Mouse (Mus musculus) frontal cortex, postnatal 14 days (tissue): ENCODE measurements around the gene Senp6.
"Not testable (repeated sequence)": the region's sequence is repeated elsewhere in the genome, so short reads cannot be mapped to it uniquely, and the experiment has no call there.

Source experiments
- DNase-seq, 2 experiments: peaks; one replicate each; pipeline ENCODE4 v3.0.0; 2022; ENCODE audit warnings: low spot score in 2 of 2

The Senp6 gene

DNA sequence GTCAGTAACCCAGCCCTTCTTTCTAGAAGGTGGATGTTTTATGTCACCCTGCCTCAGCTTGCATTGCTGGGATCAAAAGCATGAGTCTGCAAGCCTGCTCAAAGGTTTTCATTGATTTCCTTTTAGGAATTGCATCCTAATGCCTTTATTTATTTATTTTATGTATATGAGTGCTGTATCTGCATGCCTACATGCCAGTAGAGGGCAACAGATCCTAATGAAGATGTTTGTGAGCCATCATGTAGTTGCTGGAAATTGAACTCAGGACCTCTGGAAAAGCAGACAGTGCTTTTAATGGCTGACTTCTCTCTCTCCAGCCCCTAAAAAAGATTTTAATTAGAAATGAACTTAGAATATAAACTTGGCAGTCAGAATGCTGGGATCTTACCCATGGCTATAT lies 8.2 kb downstream of the Senp6 start:
- no peak for DNase-seq

- no peak for DNase-seq
These were observed 14.2 kb downstream of the Senp6 start for GRCm38 (mm10) chr9:80080941-80081340.

DNA sequence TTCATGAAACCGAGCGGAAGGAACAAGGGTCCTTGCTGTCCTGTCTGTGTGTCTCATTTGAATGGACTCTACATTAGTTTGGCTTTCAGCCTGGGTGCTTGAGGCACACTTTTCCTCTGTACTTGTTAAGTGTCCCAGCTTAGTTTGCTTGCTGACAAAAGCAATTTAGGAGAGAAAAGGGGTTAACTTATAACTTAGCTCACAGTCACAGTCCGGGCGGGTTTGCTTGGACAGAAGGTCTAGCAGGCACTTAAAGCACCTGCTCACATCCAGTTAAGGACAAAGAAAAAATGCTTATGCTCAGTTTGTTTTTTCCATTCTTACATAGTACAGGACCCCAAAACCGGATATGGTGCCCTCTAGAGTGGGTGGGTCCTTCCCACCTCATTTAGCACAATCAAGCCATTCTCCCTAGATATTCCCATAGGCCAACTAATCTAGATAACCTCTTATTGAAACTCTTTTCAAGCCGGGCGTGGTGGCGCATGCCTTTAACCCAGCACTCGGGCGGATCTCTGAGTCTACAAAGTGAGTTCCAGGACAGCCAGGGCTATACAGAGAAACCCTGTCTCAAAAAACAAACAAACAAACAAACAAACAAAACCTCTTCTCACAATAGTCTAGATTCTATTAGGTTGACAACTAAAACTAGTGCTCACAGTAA lies 17.9 kb downstream of the Senp6 start:
- DNase-seq: no peak

DNA sequence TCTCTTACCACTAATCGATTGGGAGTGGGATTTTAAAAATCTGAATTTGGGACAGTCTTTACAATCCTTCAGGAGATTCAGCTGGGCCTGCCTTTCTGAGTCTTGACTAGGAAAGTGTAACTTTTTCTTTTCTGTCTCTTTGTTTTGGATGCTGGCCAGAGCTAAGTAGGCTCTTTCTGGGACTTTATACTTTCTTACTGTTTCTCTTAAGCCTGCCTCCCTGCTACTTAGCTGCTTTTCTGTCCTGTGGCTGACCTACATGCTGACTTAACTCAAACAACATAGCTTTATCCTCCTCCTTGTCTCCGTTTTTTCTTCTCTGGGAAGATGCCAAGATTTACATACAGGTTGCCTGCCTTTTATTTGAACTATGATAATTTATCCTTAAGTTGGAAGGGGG lies 19.0 kb downstream of the Senp6 start:
- no peak for DNase-seq

DNA sequence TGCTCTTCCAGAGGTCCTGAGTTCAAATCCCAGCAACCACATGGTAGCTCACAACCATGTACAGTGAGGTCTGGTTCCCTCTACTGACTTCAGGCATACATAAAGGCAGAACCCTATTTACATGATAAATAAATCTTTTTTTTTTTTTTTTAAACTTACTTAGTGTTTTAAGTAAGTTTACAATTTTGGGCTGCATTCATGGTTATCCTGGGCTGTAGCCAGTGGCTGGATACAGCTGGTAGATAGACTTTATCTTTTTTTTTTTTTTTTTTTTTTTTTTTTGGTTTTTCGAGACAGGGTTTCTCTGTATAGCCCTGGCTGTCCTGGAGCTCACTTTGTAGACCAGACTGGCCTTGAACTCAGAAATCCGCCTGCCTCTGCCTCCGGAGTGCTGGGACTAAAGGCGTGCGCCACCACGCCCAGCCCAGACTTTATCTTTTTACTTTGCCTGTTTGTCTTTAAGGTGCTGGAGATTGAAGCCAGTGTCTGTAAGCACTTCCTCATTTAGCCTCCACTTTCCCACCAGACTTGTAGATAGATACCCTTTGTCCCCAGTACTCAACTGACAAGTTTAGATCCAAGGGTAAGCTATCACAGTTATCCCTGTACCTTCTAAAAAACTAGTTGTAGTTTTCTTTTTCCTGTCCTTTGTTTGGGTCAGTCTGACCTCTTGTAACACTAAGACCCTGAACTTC lies 19.7 kb downstream of the Senp6 start:
- DNase-seq: not testable (repeated sequence)

- DNase-seq: no peak
These were observed 22.7 kb downstream of the Senp6 start for GRCm38 (mm10) chr9:80089409-80089808.

DNA sequence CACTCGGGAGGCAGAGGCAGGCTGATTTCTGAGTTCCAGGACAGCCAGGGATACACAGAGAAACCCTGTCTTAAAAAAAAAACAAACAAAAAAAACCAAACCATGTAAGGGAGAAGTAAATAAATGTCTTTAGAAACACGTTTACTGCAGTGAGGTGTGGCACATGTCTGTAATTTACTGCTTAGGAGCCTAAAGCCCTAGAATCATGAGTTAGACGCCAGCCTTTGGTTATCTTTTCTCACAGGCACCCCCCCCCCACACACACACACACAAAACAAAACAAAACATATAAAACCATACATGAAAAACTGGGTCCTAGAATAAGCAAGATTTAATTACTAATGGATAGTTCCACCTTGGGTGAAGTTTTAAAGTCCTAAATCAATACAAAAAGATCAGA lies 29.6 kb downstream of the Senp6 start:
- no peak for DNase-seq

DNA sequence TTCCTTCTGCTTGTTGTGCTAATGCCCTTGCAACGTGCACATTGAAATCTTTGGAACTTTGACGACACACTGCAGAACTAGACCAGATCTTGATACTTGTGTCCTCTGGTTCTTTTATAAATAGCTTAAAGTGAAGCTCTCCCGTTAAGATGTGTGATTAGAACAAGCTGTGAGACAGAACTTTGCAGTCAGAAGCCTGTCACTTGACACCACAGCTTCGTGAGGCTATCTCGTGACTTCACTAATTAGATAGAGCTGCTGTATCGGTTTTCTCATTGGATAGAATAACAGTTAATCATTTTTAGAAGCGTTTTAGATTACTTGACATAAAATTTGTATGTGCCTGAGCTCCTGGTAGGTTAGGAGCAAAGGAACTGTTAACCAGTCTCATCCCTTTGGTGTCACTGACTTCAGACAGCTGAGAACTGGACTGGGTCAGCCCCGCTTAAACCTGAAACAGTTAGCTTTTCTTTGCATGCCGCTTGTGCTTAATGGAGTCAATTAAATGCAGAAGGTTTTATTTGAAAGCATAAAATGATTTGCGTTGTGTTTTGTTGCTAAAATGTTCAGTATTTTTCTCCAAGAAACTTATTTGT lies 79.4 kb downstream of the Senp6 start:
- DNase-seq: no peak

DNA sequence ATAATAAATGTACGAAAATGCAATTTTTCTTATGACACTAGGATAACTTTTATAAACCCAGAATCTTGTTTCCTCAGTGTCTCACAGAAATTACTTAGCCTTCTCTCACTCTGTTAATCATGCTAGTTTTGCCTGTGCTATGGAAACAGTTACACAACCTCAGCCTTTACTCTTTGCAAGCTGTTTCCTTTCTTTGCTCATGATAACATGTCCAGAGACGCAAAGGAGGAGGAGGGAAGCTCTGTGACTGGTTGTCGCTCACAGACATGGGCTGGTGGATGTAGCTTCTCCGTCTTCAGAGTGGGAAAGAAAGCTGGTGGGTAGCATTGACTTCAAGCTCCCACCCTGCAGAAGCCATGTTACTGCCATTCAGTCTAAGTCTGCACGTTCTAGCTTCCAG lies 82.9 kb downstream of the Senp6 start:
- DNase-seq: no peak

GRCm38 (mm10) chr9:80155277-80155676 lies 88.6 kb downstream of the Senp6 start:
- peak; percentile 22 to 40 for DNase-seq

DNA sequence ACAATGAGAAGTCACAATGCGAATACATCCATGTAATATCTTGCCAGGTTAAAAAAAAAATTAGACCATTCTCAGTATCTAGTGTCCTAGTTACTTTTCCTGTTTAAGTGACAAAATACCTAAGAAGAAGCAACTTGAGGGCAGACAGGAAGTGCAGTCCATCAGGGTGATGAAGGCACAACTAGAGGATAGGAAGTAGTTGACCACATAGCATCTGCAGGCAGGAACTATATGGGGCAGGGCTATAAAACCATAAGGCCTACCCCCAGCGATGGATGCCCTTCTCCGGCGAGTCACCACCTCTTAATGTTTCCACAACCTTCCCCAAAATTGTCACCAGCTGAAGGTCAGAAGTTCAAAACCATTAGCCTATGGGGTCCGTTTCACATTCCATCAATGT lies 90.1 kb downstream of the Senp6 start:
- DNase-seq: no peak

- no peak for DNase-seq
These were observed 91.2 kb downstream of the Senp6 start for GRCm38 (mm10) chr9:80157840-80158465.

DNA sequence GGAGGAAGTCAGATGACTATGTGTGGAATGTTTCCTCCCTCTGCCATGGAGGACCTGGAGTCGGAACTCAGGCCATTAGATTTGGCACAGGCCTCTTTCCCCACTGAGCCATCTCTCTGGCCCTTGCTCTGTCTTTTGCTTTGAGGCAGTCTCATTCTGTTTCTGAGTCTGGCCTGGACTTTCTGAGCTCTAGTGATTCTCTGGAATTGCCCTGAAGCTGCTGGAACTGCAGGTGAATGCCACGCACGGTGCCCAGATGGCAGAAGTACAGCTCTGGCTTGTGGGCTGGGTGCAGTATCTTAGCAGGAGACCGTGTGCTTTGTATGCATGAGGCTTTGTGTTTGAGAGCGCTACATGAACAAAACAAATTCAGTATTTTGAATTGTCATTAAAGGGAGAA lies 92.2 kb downstream of the Senp6 start:
- no peak for DNase-seq

GRCm38 (mm10) chr9:80161451-80161850 lies 94.7 kb downstream of the Senp6 start:
- no peak for DNase-seq

DNA sequence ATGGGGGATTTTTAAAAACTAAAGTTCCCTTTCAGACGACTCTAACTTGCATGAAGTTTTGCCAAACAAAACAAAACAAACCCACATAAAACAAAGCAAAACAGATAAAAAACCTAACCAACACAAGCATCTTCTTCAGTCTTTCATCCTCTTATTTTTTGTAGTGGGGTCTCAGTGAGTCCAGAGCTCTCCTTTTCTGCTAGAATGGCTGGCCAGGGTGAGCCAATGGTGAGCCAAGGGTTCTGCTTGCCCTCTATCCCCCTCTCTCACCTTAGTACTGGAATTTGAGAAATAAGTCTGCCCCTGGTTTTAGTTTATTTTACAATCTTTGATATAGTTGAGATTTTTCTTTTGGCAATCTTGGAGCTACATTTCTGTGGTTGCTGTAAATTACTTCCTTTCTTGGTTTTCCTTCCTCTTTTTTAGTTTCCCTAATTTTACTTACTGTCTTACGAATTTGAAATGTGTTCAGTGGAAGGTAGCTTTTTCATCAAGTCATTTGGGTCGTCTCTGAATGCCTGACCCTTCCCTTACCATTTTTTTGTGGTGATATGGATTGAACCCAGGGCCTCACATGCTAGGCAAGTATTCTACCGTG lies 96.5 kb downstream of the Senp6 start:
- DNase-seq: no peak

DNA sequence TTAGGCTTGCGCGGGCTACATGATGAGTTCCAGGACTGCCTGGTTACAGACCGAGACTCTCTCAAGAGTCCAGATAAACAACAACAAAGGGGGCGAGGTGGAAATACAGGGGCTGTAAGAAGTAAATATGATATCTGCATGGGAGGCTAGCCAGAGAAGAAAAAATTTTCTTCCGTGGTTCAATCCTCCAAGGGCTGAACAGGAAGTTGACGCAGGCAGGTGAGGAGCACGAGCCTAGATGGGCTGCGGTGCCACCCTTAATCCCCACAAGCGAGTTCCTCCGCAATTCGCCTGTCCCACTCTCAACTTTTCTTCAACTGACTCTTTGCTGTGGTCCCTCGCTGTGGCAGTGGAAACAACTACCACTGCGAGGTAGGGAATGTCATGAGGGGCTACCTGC lies 97.5 kb downstream of the Senp6 start:
- no peak for DNase-seq

- peak; percentile 81 to 88 for DNase-seq
These were observed 98.1 kb downstream of the Senp6 start, which contains the start of gene Myo6 for GRCm38 (mm10) chr9:80164611-80165474. Myo6 (plus strand) TSS chr9:80165031.

DNA sequence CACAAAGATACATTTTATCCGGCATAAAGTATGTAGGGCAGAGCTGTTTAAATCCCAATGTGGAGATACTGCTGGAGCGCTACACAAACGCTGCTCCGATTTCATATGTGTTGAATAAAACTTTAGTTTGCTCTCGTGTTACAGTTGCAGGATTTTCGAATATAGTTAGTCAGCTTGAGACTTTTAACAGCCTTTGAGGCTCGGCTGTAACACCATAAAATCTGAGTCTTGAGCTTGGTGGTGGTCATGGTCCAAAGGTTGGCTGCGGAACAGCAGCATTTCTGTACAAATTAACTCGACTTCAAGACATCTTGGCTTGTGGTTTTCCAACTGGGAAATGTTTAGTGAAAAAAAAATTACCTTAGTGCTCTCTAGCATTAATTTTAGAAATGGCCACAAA lies 99.0 kb downstream of the Senp6 start:
- no peak for DNase-seq

GRCm38 (mm10) chr9:80166425-80166824 lies 99.7 kb downstream of the Senp6 start:
- no peak for DNase-seq

DNA sequence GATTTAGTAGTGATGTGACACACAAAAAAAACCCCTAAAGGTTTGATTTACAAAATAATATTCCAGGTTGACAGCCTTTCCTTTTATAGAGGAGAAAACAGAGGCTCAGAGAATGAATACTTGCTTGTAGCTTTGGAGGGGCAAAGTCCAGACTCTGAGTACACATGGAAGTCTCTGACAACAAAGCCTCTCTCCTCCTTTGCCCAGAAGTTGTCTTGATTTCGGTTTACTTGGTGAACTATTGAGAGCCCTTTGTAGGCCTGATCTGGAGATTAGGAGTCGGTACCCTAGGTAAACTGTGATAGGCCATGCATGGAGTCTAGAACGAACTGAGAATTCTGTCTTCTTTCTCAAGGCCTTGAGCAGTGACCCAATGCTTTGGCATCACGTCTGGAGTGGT lies 100.4 kb downstream of the Senp6 start:
- DNase-seq: no peak

DNA sequence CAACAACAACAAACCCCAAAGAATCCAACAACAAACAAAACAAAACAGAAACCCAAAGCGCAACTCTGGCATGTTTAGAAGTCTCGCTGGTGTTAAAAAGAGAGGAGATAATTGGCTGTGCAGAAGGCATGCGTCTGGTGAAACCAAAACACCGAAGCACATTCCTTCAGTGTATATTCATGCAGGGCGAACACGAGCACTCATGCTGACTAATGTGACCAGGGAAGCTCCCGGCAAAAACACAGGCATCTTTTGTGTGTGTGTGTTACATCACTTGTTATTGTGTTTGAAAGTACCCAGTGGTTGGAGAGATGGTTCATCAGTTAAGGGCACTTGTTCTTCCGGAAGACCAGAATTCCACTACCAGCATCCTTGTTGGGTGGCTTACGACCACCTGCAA lies 102.8 kb downstream of the Senp6 start:
- no peak for DNase-seq
